Mouse (Mus musculus): ENCODE measurements around the gene Traf1. TPM values are rescaled to one million over a fixed set of nuclear protein-coding genes. Genes with fewer than 3 reads are reported as not detected.
A peak's percentile ranks its signal among the peaks of the same experiment; 100 is the strongest.

Traf1 gene
- total RNA-seq, 2 experiments from 2014 or later = 0.94 to 5.5 TPM

GRCm38 (mm10) chr2:34906861-34907604 lies 54.5 kb downstream of the Traf1 start:
- ATAC-seq (replicated peaks; ENCODE audit: low FRiP score, low TSS enrichment, poor library complexity, severe bottlenecking) = peak; percentile 23

GRCm38 (mm10) chr2:34906426-34906825 lies 55.1 kb downstream of the Traf1 start:
- peak; percentile 2; the same call in 1 of the 2 replicates for ATAC-seq (replicated peaks; ENCODE audit: low FRiP score, low TSS enrichment, poor library complexity, severe bottlenecking)

- ATAC-seq (replicated peaks; ENCODE audit: low FRiP score, low TSS enrichment, poor library complexity, severe bottlenecking) = peak; percentile 92
These were observed 56.6 kb downstream of the Traf1 start for GRCm38 (mm10) chr2:34904849-34905542.

GRCm38 (mm10) chr2:34903652-34904405 lies 57.7 kb downstream of the Traf1 start:
- no peak for ATAC-seq (replicated peaks; ENCODE audit: low FRiP score, low TSS enrichment, poor library complexity, severe bottlenecking)

- ATAC-seq (replicated peaks; ENCODE audit: low FRiP score, low TSS enrichment, poor library complexity, severe bottlenecking) = no peak
These were observed 58.4 kb downstream of the Traf1 start for GRCm38 (mm10) chr2:34903191-34903590.

GRCm38 (mm10) chr2:34902731-34903130 lies 58.8 kb downstream of the Traf1 start:
- no peak for ATAC-seq (replicated peaks; ENCODE audit: low FRiP score, low TSS enrichment, poor library complexity, severe bottlenecking)

GRCm38 (mm10) chr2:34901726-34902125 lies 59.8 kb downstream of the Traf1 start:
- no peak for ATAC-seq (replicated peaks; ENCODE audit: low FRiP score, low TSS enrichment, poor library complexity, severe bottlenecking)

- ATAC-seq (replicated peaks; ENCODE audit: low FRiP score, low TSS enrichment, poor library complexity, severe bottlenecking) = no peak
These were observed 61.2 kb downstream of the Traf1 start for GRCm38 (mm10) chr2:34900412-34900811.

GRCm38 (mm10) chr2:34899682-34900081 lies 61.9 kb downstream of the Traf1 start:
- ATAC-seq (replicated peaks; ENCODE audit: low FRiP score, low TSS enrichment, poor library complexity, severe bottlenecking) = no peak

- peak; percentile 65 for ATAC-seq (replicated peaks; ENCODE audit: low FRiP score, low TSS enrichment, poor library complexity, severe bottlenecking)
These were observed 63.8 kb downstream of the Traf1 start for GRCm38 (mm10) chr2:34897820-34898219.

GRCm38 (mm10) chr2:34896821-34897460 lies 64.6 kb downstream of the Traf1 start:
- no peak for ATAC-seq (replicated peaks; ENCODE audit: low FRiP score, low TSS enrichment, poor library complexity, severe bottlenecking)

GRCm38 (mm10) chr2:34895503-34896113 lies 66.0 kb downstream of the Traf1 start:
- no peak for ATAC-seq (replicated peaks; ENCODE audit: low FRiP score, low TSS enrichment, poor library complexity, severe bottlenecking)

- no peak for ATAC-seq (replicated peaks; ENCODE audit: low FRiP score, low TSS enrichment, poor library complexity, severe bottlenecking)
These were observed 67.6 kb downstream of the Traf1 start for GRCm38 (mm10) chr2:34893950-34894349.

Other genes with a start within 250 kb of the Traf1 start
- 75.3 and 87.5 TPM in 2 replicates for gene Gapvd1, start 206.5 kb downstream of the Traf1 start, total RNA-seq (2014; fragmentation: Nextera tagmentation)
- 84.3 and 99.7 TPM in 2 replicates for gene Gapvd1, start 206.5 kb downstream of the Traf1 start, total RNA-seq (2017)
- 185 and 219 TPM in 2 replicates for gene Hspa5, start 189.8 kb downstream of the Traf1 start, total RNA-seq (2014; fragmentation: Nextera tagmentation)
- gene Hspa5, start 189.8 kb downstream of the Traf1 start, total RNA-seq (2017) = 866 and 884 TPM in 2 replicates
- gene Rabepk, start 161.9 kb downstream of the Traf1 start, total RNA-seq (2014; fragmentation: Nextera tagmentation) = 23.3 and 30.8 TPM in 2 replicates
- 46.9 and 53.8 TPM in 2 replicates for gene Rabepk, start 161.9 kb downstream of the Traf1 start, total RNA-seq (2017)
- 46.3 and 61.9 TPM in 2 replicates for gene Fbxw2, start 135.5 kb downstream of the Traf1 start, total RNA-seq (2014; fragmentation: Nextera tagmentation)
- 73.6 and 75.1 TPM in 2 replicates for gene Fbxw2, start 135.5 kb downstream of the Traf1 start, total RNA-seq (2017)
- gene Gm34653, start 128.8 kb downstream of the Traf1 start, total RNA-seq (2014; fragmentation: Nextera tagmentation) = 0.37 and 1.9 TPM in 2 replicates
- gene Gm34653, start 128.8 kb downstream of the Traf1 start, total RNA-seq (2017) = not detected in 2 replicates
- gene Cutal, start 87.4 kb downstream of the Traf1 start, total RNA-seq (2014; fragmentation: Nextera tagmentation) = not detected in 2 replicates
- not detected in 2 replicates for gene Cutal, start 87.4 kb downstream of the Traf1 start, total RNA-seq (2017)
- 103 and 135 TPM in 2 replicates for gene Psmd5, start 86.8 kb downstream of the Traf1 start, total RNA-seq (2014; fragmentation: Nextera tagmentation)
- 41.4 and 42.0 TPM in 2 replicates for gene Psmd5, start 86.8 kb downstream of the Traf1 start, total RNA-seq (2017)
- gene Phf19, start 47.7 kb downstream of the Traf1 start, total RNA-seq (2014; fragmentation: Nextera tagmentation) = 6.7 and 12.0 TPM in 2 replicates
- gene Phf19, start 47.7 kb downstream of the Traf1 start, total RNA-seq (2017) = 2.6 and 3.2 TPM in 2 replicates
- not detected in 2 replicates for gene Hc, start 99.7 kb upstream of the Traf1 start, total RNA-seq (2014; fragmentation: Nextera tagmentation)
- gene Hc, start 99.7 kb upstream of the Traf1 start, total RNA-seq (2017) = not detected in 2 replicates
- 0.32 and 2.3 TPM in 2 replicates for gene AI182371, start 139.8 kb upstream of the Traf1 start, total RNA-seq (2014; fragmentation: Nextera tagmentation)
- gene AI182371, start 139.8 kb upstream of the Traf1 start, total RNA-seq (2017) = 0.11 and 1.2 TPM in 2 replicates
- 61.4 and 85.8 TPM in 2 replicates for gene Cntrl, start 147.7 kb upstream of the Traf1 start, total RNA-seq (2014; fragmentation: Nextera tagmentation)
- 69.3 and 108 TPM in 2 replicates for gene Cntrl, start 147.7 kb upstream of the Traf1 start, total RNA-seq (2017)
- 97.8 and 106 TPM in 2 replicates for gene Rab14, start 239.3 kb upstream of the Traf1 start, total RNA-seq (2014; fragmentation: Nextera tagmentation)
- gene Rab14, start 239.3 kb upstream of the Traf1 start, total RNA-seq (2017) = 92.0 and 129 TPM in 2 replicates

Data from megakaryocyte-erythroid progenitor cell, adult 5-6 weeks (primary cell).